Mouse (Mus musculus) limb, embryonic 13.5 days (tissue): ENCODE results near the gene Fktn. TPM values are rescaled to one million over a fixed set of nuclear protein-coding genes. Genes with fewer than 3 reads are reported as not detected.
"Not testable (repeated sequence)": the region's sequence is repeated elsewhere in the genome, so short reads cannot be mapped to it uniquely, and the experiment has no call there.

Source experiments
- ATAC-seq: fragments of 200-750 bp; cut with Nextera tagmentation; 2 replicates; pipeline ENCODE4 v1.8.0; 2017; ENCODE audit warnings: low read depth, moderate number of reproducible peaks, moderate TSS enrichment; ENCODE audit not compliant: low FRiP score
- H3K27ac ChIP-seq: fragments of 300-500 bp; sonication (generic); 2 replicates; pipeline ENCODE4 v1.5.1; 2015; ENCODE audit warnings: inconsistent platforms, mild to moderate bottlenecking, moderate library complexity
- H3K27me3 ChIP-seq: fragments of 300-500 bp; sonication (generic); 2 replicates; pipeline ENCODE4 v1.6.1; 2015; ENCODE audit warnings: mild to moderate bottlenecking, inconsistent platforms
- H3K36me3 ChIP-seq: fragments of 300-500 bp; sonication (generic); 2 replicates; pipeline ENCODE4 v1.6.1; 2015; ENCODE audit warnings: inconsistent platforms, mild to moderate bottlenecking, moderate library complexity
- H3K4me1 ChIP-seq: fragments of 300-500 bp; sonication (generic); 2 replicates; pipeline ENCODE4 v1.6.1; 2015; ENCODE audit warnings: inconsistent platforms
- H3K4me2 ChIP-seq: fragments of 300-500 bp; sonication (generic); replicated peaks from 2 replicates; pipeline ENCODE4 v1.6.1; 2015; ENCODE audit warnings: inconsistent platforms, mild to moderate bottlenecking, moderate library complexity
- H3K4me3 ChIP-seq: fragments of 300-500 bp; sonication (generic); 2 replicates; pipeline ENCODE4 v1.5.1; 2015; ENCODE audit warnings: moderate library complexity, mild to moderate bottlenecking, inconsistent platforms
- H3K9ac ChIP-seq: fragments of 300-500 bp; sonication (generic); 2 replicates; pipeline ENCODE4 v1.6.1; 2015; ENCODE audit warnings: mild to moderate bottlenecking, inconsistent platforms
- H3K9me3 ChIP-seq: fragments of 300-500 bp; sonication (generic); 2 replicates; pipeline ENCODE4 v1.6.1; 2016; ENCODE audit warnings: inconsistent platforms
- WGBS: fragments of 180-500 bp; shearing (Covaris S2); methylation state at CpG from one replicate; pipeline ENCODE4 v1.1.7; 2015; 5-methylcytosine and 5-hydroxymethylcytosine counted together
- polyA plus RNA-seq: library from polyadenylated mRNA; unstranded; fragments of >200 nt; fragmentation: Nextera tagmentation; extraction: Ambion mirVana; gene quantifications from 2 replicates; pipeline ENCODE4 v1.2.1, GENCODE M21; 2015

Fktn gene
- polyA plus RNA-seq, 1 experiment from 2014 or later = 13.4 TPM

DNA sequence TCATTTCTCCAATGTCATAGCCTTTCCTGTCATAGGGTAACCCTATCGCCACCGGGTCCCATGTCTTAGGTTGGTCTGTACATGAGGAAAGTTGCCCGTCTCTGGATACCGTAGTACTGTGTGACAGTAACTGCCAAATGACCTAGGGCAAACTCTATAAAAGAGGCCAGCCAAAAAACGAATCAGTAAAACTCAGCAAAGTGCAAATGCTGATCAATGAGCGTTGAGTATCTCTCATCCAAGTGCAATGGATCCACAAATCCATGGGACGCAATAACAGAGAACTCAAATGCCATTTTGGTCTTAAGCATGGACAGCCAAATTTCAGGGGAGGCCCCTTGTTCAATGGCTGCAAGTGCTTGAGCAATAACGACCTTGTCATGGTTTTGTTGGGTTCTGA lies 89.9 kb downstream of the Fktn start:
- H3K4me1 ChIP-seq, ATAC-seq, H3K27me3 ChIP-seq, H3K9me3 ChIP-seq, H3K4me3 ChIP-seq, H3K36me3 ChIP-seq, H3K4me2 ChIP-seq, H3K27ac ChIP-seq, H3K9ac ChIP-seq: not testable (repeated sequence)
- 95% methylated on average over 8 of the region's 8 CpGs for WGBS

DNA sequence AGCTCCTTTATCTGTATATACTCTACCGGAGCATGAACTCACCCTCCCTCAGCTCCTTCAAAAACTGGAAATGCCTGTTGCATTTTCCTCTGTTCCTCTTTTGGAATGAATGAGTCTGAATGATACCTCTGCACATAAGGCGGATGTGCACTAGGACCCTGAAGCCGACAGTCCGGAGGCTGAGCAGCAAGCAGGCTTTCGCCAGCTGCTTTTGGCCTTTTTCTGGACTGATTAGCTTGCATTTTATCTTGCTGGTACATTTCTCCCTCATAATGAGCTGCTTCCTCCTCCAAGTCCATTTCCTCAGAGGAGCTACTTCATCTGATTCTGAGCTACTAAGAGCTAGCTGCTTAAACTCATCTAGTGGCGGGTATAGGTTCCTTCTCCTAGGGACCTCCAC lies 92.6 kb downstream of the Fktn start:
- not testable (repeated sequence) for ATAC-seq, H3K4me1 ChIP-seq, H3K27ac ChIP-seq, H3K9me3 ChIP-seq, H3K4me3 ChIP-seq, H3K4me2 ChIP-seq, H3K9ac ChIP-seq, H3K36me3 ChIP-seq, H3K27me3 ChIP-seq
- WGBS = 79% methylated on average over 6 of the region's 6 CpGs

DNA sequence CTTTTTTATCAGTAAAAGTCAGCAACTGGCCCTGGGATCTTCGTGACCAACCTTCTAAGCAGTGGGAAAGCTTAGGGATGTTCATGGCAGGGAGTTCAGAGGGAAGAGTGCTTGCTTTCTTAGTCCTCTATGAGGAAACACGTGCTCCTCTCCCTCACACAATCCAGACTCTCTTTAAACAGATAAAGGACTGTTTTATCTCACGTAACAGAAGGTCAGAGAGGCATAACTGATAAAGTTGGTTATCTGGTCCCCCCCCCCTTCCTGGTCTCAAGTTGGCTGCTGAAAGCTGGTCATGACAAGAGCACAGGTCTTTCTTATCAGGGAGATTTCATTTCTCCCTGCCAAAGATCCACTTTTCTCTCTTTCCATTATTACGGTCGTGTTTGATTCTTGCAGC lies 104.5 kb downstream of the Fktn start:
- no peak overlapping the region for H3K27ac ChIP-seq
- H3K4me3 ChIP-seq = no peak overlapping the region
- H3K9ac ChIP-seq = no peak overlapping the region
- H3K9me3 ChIP-seq = no peaks in the 10 kb centered on the region
- H3K27me3 ChIP-seq = no peaks in the 10 kb centered on the region
- no peak for ATAC-seq
- no peaks in the 10 kb centered on the region for H3K4me1 ChIP-seq
- H3K36me3 ChIP-seq = no peaks in the 10 kb centered on the region
- no peak overlapping the region for H3K4me2 ChIP-seq
- 75% methylated on average over 5 of the region's 5 CpGs for WGBS

DNA sequence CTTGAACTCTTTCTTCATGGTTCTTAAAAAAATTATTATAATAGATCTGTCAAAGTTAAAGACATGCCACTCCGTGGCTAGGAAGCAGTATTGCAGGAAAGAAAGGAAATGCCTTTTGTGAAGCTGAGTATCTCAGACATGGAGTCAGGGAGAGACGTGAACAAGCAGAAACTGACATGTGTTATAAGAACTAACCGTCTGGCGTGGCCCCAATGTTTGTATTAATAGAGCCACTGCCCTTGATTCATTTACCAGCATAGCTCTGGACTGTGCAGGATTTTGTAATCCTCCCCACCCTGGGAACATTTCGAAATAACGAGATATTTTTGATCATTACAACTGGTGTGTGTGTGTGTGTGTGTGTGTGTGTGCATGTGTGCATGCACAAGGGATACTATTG lies 109.9 kb downstream of the Fktn start:
- WGBS = 47% methylated on average over 6 of the region's 6 CpGs
- peaks cover 10% of the 10 kb centered on the region; the same call in 1 of the 2 replicates for H3K4me1 ChIP-seq
- H3K36me3 ChIP-seq = no peaks in the 10 kb centered on the region
- H3K27ac ChIP-seq = no peak overlapping the region
- H3K27me3 ChIP-seq = no peaks in the 10 kb centered on the region
- no peak overlapping the region for H3K9ac ChIP-seq
- no peak for ATAC-seq
- H3K4me2 ChIP-seq = no peak overlapping the region
- H3K4me3 ChIP-seq = no peak overlapping the region
- no peaks in the 10 kb centered on the region for H3K9me3 ChIP-seq

DNA sequence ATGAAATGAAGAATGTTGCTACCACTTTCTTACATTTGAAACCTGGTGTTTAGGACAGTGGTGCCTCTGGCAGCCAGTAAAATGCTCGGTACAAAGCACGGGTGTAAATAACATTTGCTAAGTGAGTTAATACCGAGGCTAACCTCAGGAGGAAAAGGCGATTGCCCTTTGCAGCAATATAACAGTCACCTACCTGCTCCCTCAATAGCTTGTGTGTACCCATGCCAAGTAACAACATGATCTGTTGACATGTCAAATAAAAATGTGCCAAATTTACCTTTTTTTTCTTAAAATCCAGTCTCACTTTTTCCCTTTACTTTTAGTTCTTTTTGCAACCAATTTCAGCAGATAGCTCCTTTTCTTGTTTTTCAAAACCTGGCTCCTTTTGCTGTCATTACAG lies 111.0 kb downstream of the Fktn start:
- Histone ChIP-seq H3K9me3 (no peaks in the 10 kb centered on the region), H3K27ac (no peak overlapping the region), H3K4me1 (peaks cover 10% of the 10 kb centered on the region; the same call in 1 of the 2 replicates), H3K4me3 (no peak overlapping the region), H3K36me3 (no peaks in the 10 kb centered on the region), H3K4me2 (no peak overlapping the region), H3K9ac (no peak overlapping the region), H3K27me3 (no peaks in the 10 kb centered on the region)
- 34% methylated on average over 4 of the region's 4 CpGs for WGBS
- ATAC-seq = no peak

DNA sequence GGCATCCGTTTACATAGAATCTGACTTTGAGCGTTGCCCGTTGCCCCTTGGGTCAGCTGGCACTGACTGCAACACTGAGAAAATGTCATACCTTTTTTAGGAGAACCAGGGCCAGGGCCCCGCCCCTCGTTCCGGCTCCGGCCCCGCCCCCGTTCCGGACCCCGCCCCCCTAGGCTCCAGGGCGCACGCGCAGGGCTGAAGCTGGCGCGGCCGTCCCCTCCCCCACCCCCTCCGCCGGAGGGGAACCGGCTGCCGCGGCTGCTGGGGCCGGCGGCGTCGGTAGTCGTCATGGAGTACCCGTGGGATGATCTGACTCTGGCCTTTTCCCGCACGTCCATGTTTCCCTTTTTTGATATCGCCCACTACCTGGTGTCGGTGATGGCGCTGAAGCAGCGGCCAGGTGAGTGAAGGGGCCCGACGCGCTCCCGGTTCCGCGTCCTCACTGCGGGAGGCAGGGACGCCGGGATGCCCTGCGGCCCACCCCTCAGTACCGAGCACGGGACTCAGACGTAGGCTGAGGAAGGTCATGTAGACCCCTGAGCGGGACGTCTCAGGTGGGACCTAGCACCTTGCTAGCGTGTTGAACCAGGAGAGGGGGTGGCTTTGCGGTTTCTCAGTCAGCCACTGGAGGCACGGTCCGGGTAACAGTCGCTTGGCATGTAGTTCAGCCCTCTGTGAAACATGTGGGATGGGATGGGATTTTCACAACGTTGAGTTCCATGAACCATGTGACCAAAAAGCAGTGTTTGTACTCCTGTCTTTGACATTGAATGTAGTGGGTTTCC lies 112.2 kb downstream of the Fktn start, which contains the start of gene Tmem38b:
Tmem38b (plus strand) TSS at position 225 of the 785 bp plus-strand sequence.
- WGBS = 1% methylated on average over 55 of the region's 55 CpGs
- peak within 1 kb of the TSS; percentile 76 for H3K9ac ChIP-seq
- peaks cover 10% of the 10 kb centered on the region; the same call in 1 of the 2 replicates for H3K4me1 ChIP-seq
- H3K27ac ChIP-seq = no peak within 1 kb of the TSS
- peak within 1 kb of the TSS; percentile 73 for H3K4me2 ChIP-seq
- ATAC-seq = peak; percentile 87
- no peaks in the 10 kb centered on the region for H3K27me3 ChIP-seq
- peak within 1 kb of the TSS; percentile 86 for H3K4me3 ChIP-seq
- H3K36me3 ChIP-seq = no peaks in the 10 kb centered on the region
- H3K9me3 ChIP-seq = no peaks in the 10 kb centered on the region

DNA sequence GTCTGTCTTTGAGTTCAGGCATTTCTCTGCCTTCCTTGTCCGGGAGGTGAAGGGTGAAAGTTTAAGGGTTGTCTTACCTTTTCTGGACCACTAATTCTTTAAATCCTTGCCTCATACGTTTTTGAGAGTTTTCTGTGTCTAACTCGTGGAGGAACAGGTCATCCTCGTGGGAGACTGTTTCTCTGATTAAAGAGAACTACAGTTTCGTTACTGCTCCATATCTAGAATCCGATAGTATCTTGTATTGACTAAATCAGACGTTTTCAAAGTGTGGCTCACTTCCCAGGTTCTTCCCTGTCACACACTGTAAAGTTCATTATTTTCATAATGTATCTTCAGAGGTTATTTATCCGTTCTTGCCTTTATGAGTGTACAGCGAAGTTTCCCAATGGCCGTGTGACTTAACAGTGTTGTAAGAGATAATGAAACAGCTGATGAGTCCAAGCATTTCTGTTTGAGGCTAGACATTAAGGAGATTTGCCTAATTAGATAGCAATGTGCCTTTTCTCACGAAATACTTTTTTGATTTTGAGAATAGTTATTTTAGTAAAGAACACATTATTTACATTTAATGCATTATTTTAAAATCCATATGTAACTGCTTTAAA lies 112.9 kb downstream of the Fktn start:
- WGBS = 18% methylated on average over 11 of the region's 11 CpGs

More for the DNA sequence above, 112.9 kb downstream of the Fktn start:
- no peak overlapping the region for H3K27ac ChIP-seq
- no peaks in the 10 kb centered on the region for H3K27me3 ChIP-seq
- no peak for ATAC-seq
- peaks cover 10% of the 10 kb centered on the region; the same call in 1 of the 2 replicates for H3K4me1 ChIP-seq
- peak overlapping the region; percentile 86 for H3K4me3 ChIP-seq
- no peaks in the 10 kb centered on the region for H3K36me3 ChIP-seq
- peak overlapping the region; percentile 76 for H3K9ac ChIP-seq
- peak overlapping the region; percentile 73 for H3K4me2 ChIP-seq
- no peaks in the 10 kb centered on the region for H3K9me3 ChIP-seq

Other genes with a start within 250 kb of the Fktn start
- gene Fsd1l, start 82.5 kb upstream of the Fktn start, polyA plus RNA-seq = 16.8 and 17.4 TPM in 2 replicates
- 0.46 and 0.53 TPM in 2 replicates for gene Tal2, start 65.7 kb downstream of the Fktn start, polyA plus RNA-seq
- 10.5 and 10.6 TPM in 2 replicates for gene Tmem38b, start 112.0 kb downstream of the Fktn start, polyA plus RNA-seq